Mouse (Mus musculus) frontal cortex, adult 2 months (tissue): ENCODE measurements at regions not wholly inside any gene's neighbourhood (a gene's known extent, or its start where the extent isn't known, plus 50 kb on each side); places are given as distances from the start of the nearest gene placed in this dataset.

Experiments used
- DNase-seq, 2 experiments: peaks; one replicate each; pipeline ENCODE4 v3.0.0; 2022; ENCODE audit warnings: low spot score in 1 of 2; ENCODE audit errors: extremely low spot score in 1 of 2

DNA sequence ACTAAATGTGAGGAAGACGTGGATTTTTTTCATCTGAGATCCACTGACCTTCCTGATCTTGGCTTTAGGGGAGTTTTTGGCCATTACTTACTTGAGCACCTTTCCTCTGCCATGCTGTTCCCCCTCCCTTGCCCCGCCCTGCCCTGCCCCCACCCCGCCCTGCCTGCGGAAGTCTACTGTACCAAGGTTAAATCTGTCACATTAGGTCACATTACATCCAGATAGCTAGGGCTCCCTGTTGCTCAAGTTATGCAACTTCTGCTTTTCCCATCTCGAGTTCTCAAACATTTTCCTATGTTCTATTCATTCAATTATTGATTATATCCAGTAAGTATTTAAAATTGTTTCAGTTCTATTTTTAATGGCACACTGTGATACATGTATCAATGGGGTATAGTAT, 144.7 kb upstream of the Cnot2 start:
- no peak for DNase-seq

DNA sequence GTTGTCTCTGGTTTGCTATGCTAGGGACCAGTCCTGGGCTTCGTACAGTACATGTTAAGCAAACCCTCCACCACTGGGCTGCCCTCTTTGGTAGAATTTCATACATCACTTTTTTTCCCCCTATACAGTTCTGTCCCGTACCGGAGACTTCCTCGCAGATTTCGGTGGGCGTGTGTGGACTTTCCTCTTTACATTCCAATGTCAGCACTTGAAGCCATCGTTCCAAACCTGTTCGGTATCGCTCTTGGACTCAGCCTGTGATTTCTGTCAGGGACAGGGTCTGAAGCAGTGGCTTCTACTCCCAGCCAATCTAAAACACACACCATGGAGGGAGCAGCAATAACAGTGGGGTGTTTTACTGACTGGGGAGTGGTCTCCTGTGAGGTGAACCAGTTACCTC, 140.7 kb upstream of the Cnot2 start:
- DNase-seq: no peak

DNA sequence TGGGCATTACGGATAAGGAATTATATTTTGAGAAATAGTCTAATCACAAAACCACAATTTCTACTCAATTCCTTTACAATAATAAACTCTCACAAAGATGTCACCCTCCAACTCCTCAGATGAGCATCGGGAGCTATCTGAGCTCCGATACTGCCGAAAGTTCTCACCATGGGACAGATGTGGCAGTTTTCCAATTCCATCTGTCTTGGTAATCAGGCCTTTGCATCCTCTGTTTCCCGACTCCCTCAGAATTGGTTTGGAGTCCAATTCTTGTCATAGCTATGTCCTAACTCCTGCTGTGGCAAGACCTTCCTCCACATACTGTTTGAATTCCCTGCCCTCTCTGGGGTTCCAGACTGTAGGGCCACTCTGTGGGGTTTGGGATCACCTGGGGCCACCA, 138.3 kb upstream of the Cnot2 start:
- no peak for DNase-seq

DNA sequence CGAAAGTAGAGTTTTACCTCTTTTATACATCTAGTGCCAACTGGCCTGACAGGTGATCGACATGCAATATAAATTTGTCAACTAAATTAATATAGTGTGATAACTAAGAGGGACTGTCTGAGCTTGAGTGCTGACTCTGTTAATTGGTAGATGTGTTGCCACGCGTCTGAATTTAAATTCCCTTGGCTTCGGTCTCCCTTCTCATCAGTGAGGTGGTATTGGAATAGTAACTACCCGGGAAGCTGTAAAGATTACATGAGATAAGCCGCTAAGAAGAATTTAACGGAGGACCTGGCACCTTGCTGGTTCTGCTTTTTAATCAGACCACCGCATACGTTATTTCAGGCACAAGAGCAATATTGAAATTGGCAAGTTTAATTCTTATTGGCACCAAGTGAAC, 136.7 kb upstream of the Cnot2 start:
- DNase-seq: no peak

DNA sequence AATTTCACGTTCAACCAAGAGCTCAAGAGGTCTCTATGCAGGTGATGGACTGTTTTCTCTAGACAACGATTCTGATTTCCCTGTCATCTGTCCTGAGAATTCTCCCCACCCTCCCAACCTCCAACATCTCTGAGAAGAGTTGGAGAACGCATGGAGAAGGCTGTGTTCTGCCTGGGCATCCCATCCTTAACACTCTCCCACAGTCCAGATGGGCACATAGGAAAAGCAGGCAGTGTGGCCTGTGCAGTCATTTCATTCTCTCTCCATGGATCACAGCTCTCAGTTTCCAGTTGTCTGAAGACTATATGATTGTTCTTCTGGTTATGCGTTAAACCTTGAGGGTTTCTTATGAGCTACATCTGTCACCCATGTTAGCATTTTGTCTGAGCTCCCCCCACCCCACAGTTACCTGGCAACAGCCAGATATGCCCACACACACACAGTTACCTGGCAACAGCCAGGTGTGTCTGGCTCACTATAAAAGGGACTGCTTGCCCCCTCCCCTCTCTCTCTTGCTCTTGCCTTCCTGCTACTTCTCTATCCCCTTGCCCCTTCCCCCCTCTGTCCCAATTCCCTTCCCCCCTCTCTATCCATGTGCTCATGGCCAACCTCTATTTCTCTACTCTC, 135.8 kb upstream of the Cnot2 start:
- peak in 1 of 2 experiments; percentile 38 for DNase-seq

DNA sequence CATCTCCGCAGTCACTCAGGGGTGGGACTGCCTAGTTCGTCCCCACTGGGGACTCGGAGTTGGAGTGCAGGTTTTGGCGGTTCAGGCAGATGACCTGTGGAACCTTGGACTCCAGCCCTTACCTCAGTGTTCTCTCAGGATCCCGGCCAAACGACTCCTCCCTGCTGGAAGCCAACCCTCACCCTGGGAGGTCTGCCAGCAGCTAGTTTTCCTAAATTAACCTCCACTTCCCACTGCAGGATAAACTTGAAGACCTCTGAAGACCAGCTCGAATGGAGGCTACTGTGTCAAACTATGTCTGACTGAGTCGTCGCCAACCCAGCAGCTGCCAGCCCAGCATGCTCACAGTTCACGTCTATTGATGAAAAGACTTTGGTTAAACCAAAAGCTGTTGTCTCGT, 132.1 kb upstream of the Cnot2 start:
- no peak for DNase-seq

DNA sequence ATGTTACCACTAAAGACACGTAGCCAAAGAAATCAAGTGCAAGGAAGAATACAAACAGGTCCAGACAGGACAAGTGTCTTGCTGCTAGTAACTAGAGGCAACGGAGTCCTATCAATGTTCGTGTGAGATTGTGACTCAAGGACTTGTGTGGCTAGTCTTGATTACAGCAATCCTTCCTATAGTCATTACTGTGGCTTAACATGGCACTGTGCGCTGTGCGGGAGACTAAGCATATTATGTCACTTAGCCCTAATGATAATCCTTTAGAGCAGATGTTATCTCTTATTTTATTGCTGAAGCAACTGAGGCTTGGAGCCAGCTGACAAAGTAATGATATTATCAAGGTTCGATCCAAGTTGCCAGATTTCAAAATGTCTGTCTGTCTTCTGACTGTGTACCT, 125.7 kb upstream of the Cnot2 start:
- DNase-seq: no peak

DNA sequence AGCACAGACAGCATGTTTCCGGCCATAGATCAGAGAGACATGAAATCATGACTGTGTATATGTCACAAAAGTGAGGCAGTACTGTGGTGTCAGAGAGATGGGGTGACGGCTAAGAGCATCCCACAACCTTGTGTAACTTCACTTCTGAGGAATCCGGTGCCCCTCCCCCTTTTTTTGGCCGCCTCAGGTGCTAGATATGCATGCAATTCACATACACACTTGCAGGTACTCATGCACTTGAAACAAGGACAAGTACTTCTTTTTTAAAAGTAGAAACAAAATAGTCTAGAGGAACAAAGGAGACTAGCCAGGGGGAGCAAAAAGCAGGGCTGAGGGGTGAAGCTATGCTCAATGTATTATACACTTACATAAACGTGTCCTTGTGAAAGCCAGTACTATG, 120.0 kb upstream of the Cnot2 start:
- DNase-seq: no peak

DNA sequence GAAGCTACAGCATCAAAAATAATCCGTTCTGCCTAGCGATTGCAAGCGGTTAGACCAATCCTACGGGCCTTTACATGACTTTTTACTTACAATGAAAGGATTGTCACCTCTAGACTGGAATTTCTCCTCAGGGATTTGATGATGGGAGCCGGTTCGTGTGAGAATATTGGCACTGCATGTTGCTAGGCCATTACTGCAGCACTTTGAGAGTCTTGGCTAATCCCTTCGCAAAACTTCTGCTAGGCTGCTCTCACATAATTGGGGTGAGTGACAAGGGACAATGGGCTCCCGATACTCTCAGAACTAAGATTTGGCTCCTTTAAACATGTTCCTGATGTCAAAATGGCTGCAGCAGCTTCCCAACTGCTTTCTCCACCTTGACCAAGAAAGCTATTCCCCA, 118.4 kb upstream of the Cnot2 start:
- DNase-seq: no peak

DNA sequence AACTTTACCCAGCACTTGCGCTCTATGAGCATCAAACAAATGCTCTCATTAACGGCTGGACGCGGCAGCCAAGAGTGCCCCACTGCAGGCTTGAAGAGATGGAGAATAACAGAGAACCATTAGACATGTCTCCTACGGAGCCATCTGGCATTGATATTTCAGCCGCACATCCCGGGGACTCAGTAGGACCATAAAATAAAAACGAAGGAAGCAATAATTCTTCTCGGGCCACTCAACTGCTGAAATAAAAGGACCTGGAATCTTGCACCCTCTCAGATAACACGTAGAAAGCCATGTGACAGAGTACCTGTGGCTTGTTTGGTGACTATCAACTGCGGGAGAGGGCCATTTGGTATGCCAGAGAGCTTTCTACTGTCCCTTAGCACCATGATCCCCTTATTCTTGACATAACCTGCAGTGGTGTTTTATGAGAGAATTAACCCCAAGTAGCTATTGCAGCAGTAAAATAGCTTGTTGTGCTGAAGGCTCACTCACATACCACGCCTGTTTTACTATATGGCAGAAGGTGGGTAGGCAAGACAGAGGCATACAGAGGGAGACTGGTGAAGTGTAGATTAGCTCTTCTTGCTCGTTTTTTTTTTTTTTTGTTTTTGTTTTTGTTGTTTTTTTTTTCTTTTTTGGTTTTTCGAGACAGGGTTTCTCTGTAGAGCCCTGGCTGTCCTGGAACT, 116.5 kb upstream of the Cnot2 start:
- DNase-seq: no peak

DNA sequence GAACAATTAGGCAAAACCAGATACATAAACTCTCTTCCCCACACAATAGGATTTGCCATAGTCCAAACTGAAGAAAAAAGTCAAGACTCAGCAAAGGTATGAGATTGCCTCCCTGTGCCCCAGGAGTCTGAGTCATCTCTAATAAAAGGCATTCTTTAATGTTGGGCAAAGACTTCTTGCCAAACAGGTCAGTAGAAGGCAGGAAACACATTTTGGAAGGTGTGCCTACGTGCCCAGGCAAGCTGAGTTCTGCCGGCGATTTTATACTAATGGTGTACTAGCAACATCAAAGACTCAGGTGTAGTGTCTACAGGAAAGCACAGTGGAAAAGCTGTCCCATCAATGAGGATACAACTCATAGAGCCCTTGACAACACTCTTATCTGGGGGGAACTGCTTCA, 112.5 kb upstream of the Cnot2 start:
- no peak for DNase-seq

DNA sequence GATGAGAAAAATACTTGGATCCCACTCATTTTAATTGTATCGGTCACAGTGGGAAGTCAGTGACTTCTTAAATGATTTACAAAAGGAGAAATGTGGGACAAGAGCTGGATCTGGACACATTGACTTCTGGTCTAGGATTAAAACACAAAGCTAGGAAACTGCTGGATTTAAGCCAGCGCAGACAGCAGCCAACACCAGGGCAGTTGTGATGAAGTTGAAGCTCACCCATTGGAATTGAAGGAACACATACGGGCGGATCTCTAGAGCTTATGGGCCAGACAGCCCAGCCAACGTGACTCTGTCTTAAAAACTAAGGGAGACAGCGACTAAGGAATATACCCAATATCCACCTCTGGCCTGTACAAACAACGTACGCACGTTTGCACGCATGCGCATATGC, 105.4 kb upstream of the Cnot2 start:
- DNase-seq: no peak

DNA sequence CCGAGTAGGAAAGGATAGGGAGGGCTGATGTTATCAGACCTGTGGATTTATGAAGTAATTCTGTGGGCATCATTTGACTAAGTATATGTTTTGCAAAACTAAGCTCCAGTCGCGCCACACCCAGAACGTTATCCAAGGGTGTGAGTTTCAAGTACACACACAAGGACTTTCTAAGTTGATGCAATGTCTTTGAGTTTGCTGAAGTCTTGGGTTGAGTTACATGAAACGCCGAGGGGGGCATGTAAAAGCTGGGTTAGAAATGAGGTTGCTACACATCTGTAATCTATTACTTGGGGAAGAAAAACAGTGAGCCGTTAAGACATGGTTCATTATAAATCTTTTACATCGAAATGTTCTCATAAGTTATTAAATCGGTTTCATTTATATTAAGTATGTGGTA, 102.1 kb upstream of the Cnot2 start:
- no peak for DNase-seq

DNA sequence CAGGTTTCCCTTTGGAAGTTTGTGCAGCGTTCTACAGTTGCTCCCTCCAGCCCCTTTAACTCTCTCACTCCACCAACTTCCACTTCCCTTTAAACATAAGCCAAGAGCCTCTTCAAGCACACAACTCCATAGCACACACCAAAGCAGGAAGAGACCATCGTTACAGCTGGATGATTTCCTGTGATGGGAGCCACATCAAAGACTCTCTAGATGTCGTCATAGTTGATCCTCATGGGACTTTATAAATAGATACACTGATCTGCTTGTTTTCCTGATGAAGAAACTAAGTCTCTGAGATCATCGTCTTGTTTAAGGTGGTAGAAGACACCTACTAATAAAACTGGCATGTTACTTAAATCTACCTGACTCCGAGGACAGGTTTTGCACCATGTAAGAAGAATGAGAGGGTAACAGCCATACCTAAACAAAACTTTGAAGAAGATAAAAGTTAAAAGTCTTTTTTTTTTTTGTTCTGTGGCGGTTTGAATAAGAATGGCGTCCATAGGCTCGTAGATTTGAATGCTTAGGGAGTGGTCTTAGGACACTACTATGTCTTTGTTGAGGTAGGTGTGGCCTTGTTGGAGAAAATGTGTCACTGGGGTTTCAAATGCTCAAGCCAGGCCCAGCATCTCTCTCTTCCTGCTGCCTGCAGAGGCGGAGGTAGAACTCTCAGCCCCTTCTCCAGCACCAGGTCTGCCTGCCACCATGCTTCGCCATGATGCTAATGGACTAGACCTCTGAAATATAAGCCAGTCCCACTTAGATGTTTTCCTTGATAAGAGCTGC, 97.8 kb upstream of the Cnot2 start:
- DNase-seq: no peak

DNA sequence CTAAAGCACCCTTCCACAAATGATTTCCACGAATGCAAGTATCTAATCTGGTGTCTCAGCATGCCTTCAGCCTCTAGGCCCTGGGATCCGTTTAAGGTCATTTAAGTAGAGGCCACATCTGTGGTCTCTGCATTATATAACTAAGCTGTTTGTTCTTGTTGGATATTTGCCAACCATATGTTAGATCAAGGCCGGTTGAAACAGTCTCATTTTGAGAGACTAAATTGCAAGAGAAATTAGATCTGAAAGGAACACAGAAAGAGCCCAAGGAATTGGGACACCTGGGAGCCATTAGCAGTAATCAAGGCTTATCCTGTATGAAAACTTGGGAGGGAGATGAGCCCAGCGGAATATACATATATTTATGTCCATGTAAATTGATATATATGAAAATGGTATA, 96.6 kb upstream of the Cnot2 start:
- no peak for DNase-seq

DNA sequence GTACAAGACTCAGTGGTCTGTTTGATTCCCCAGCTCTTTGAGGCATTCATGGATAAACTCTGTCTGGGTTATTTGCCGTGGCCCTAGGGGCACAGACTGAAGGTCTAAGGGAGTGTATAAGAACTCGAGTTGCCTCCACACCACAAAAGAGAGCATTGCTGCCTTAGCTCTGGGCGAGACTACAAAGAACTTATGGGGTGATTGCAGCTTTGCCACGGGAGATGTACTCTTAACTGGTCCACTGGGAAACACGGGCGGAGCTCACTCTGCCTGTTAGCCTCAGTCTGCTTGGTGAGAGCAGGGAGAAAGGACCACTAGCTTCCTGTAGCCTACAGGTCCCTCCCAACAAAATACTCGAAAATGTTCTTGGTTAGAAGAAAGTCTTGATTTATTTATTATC, 93.9 kb upstream of the Cnot2 start:
- DNase-seq: no peak

DNA sequence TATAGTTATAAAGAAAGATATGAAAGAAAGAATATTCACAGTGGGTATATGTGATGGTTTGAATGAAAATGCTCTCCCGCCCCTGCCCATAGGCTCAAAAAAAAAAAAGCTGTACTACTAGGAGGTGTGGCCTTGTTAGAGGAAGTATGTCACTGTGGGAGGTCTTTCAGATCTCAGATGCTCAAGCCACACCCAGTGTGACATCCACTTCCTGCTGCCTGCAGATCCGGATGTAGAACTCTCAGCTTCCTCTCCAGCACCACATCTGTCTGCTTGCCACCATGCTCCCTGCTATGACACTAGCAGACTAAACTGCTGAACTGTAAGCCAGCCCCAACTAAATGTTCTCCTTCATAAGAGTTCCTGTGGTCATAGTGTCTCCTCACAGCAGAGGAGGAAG, 93.0 kb upstream of the Cnot2 start:
- no peak for DNase-seq

DNA sequence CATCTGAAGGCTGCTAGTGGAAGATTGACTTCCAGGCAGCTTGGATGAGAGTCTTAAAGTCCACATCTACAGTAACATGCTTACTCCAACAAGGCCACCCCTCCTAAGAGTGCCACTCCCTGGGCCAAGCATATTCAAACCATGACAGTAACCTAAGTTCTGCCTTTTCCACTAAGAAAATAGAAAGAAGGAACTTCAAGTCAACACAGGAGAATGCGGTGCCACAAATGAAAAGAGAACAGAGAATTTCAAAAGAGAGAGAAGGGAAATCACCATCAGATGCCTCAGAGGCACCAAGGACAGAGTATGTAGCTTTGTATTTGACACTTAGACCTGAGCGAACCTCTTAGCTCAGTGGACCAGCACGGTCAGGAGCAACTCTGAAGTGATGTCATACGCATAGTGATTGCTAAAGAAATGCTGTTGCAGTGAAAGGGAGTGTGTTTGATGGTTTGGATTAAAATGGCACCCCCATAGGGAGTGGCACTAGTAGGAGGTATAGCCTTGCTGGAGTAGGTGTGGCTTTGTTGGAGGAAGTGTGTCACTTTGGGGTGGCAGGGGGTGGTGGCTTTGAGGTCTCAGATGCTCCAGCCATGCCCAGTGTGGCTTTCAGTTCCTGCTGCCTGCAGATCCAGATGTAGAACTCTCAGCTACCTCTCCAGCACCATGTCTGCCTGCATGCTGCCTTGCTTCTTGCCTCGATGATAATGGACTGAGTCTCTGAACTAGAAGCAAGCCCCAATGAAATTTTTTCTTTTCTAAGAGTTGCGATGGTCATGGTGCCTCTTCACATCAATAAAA, 77.1 kb upstream of the Cnot2 start:
- no peak for DNase-seq

DNA sequence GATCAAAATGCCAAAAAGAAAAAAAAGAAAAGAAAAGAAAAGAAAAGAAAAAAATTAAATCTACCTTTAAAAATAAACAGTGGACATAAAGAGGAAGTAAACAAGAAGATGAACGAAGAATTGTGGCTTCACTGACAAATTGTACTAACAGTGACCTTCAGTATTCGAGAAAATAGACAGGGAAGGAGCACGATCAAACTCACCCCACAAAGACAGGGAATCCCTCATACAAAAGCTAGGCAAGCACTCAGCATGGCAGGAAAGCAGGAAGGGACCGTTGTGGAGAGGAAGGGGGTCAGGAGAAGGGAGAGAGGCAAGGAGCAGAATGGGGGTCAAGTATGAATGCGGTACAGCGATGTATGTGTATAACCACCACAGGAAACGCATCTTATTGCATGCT, 74.6 kb upstream of the Cnot2 start:
- DNase-seq: no peak

DNA sequence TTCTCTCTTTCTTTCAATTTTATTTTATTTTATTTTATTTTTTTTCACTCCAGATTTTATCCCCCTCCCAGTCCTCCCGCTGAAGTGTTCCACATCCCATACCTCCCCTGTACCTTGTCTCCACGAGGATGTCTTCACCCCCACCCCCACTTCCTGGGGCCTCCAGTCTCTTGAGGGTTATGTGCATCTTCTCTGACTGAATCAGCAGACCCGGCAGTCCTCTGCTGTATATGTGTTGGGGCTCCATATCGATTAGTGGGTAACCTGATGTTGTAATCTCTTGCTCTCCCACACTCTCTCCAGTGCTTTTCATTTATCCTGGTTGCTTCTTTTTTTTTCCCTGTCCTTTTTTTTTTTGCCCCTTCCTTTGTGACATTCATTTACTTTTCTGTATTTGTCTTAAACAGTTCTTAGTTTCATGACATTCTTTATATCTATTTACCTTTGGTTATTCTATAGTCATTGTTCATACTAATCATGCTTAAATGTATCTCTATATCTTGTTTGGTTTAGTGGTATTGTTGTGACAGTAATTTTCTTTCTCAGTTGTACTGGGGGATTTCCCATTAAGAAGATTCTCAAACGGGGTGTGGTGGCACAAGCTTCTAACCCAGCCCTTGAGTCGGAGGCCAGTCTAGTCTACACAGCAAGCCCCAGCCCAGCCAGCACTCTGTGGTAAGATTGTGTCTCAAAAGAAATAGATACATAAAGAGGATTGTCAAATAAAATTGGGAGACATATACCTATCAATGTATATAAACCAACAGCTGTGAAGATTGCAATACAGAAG, 73.9 kb upstream of the Cnot2 start:
- no peak for DNase-seq
